Mouse (Mus musculus) forebrain, embryonic 15.5 days (tissue): ENCODE data around the gene Hcar1. TPM values are rescaled to one million over a fixed set of nuclear protein-coding genes. Genes with fewer than 3 reads are reported as not detected.

Experiments
- ATAC-seq: fragments of 200-750 bp; cut with Nextera tagmentation; replicated peaks from 2 replicates; pipeline ENCODE4 v1.8.0; 2017; ENCODE audit warnings: mild to moderate bottlenecking, moderate TSS enrichment, moderate library complexity
- H3K27ac ChIP-seq: fragments of 300-500 bp; sonication (generic); replicated peaks from 2 replicates; pipeline ENCODE4 v1.5.1; 2015; ENCODE audit warnings: mild to moderate bottlenecking, inconsistent platforms
- H3K27me3 ChIP-seq: fragments of 300-500 bp; sonication (generic); 2 replicates; pipeline ENCODE4 v1.6.1; 2015; ENCODE audit warnings: inconsistent platforms
- H3K36me3 ChIP-seq: fragments of 300-500 bp; sonication (generic); 2 replicates; pipeline ENCODE4 v1.6.1; 2015; ENCODE audit warnings: mild to moderate bottlenecking, inconsistent platforms
- H3K4me1 ChIP-seq: fragments of 300-500 bp; sonication (generic); 2 replicates; pipeline ENCODE4 v1.6.1; 2015; ENCODE audit warnings: inconsistent platforms
- H3K4me2 ChIP-seq: fragments of 300-500 bp; sonication (generic); replicated peaks from 2 replicates; pipeline ENCODE4 v1.6.1; 2015; ENCODE audit warnings: mild to moderate bottlenecking, inconsistent platforms
- H3K4me3 ChIP-seq: fragments of 300-500 bp; sonication (generic); 2 replicates; pipeline ENCODE4 v1.5.1; 2015; ENCODE audit warnings: mild to moderate bottlenecking, inconsistent platforms
- H3K9ac ChIP-seq: fragments of 300-500 bp; sonication (generic); replicated peaks from 2 replicates; pipeline ENCODE4 v1.6.1; 2015; ENCODE audit warnings: mild to moderate bottlenecking, inconsistent platforms
- H3K9me3 ChIP-seq: fragments of 300-500 bp; sonication (generic); 2 replicates; pipeline ENCODE4 v1.6.1; 2016; ENCODE audit warnings: inconsistent platforms
- WGBS: fragments of 180-500 bp; shearing (Covaris S2); methylation state at CpG from one replicate; pipeline ENCODE4 v1.1.7; 2015; ENCODE audit warnings: mixed read lengths; 5-methylcytosine and 5-hydroxymethylcytosine counted together
- polyA plus RNA-seq: library from polyadenylated mRNA; unstranded; fragments of >200 nt; fragmentation: Nextera tagmentation; extraction: Ambion mirVana; gene quantifications from 2 replicates; pipeline ENCODE4 v1.2.1, GENCODE M21; 2015

The Hcar1 gene
- polyA plus RNA-seq, 1 experiment from 2014 or later: 0.24 TPM

- H3K27me3 ChIP-seq: no peaks in the 10 kb centered on the region
- no peak for ATAC-seq
- H3K36me3 ChIP-seq: no peaks in the 10 kb centered on the region
- H3K9me3 ChIP-seq: no peaks in the 10 kb centered on the region
- no peak overlapping the region for H3K4me2 ChIP-seq
- H3K27ac ChIP-seq: no peak overlapping the region
- H3K4me1 ChIP-seq: no peaks in the 10 kb centered on the region
- H3K9ac ChIP-seq: no peak overlapping the region
- H3K4me3 ChIP-seq: no peak overlapping the region
- WGBS: 78% methylated on average over 5 of the region's 5 CpGs
Measured at GRCm38 (mm10) chr5:123890987-123891386, 11.2 kb upstream of the Hcar1 start.

DNA sequence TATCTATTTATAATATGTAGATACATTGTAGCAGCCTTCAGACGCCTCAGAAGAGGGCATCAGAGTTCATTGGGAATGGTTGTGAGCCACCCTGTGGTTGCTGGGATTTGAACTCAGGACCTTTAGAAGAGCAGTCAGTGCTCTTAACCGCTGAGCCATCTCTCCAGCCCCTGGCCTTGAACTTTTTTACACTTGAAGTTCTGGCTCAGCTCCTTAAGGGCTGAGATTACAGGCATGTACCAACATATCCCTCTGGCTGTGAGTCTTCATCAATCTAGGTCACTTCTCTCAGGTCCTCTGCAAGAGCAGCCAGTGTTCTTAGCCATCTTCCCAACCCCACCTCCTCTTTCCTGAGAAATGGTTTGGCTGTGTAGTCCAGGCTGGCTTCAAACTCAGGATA lies 10.5 kb upstream of the Hcar1 start:
- no peaks in the 10 kb centered on the region for H3K4me1 ChIP-seq
- H3K27ac ChIP-seq: no peak overlapping the region
- H3K9me3 ChIP-seq: no peaks in the 10 kb centered on the region
- no peak overlapping the region for H3K4me2 ChIP-seq
- WGBS: 78% methylated on average over 2 of the region's 2 CpGs
- no peaks in the 10 kb centered on the region for H3K27me3 ChIP-seq
- H3K9ac ChIP-seq: no peak overlapping the region
- no peak overlapping the region for H3K4me3 ChIP-seq
- no peaks in the 10 kb centered on the region for H3K36me3 ChIP-seq
- ATAC-seq: no peak

- no peaks in the 10 kb centered on the region for H3K36me3 ChIP-seq
- no peak overlapping the region for H3K4me3 ChIP-seq
- no peaks in the 10 kb centered on the region for H3K27me3 ChIP-seq
- no peaks in the 10 kb centered on the region for H3K9me3 ChIP-seq
- no peaks in the 10 kb centered on the region for H3K4me1 ChIP-seq
- H3K27ac ChIP-seq: no peak overlapping the region
- no peak overlapping the region for H3K4me2 ChIP-seq
- WGBS: 86% methylated on average over 3 of the region's 3 CpGs
- no peak overlapping the region for H3K9ac ChIP-seq
- ATAC-seq: no peak
Measured at GRCm38 (mm10) chr5:123886365-123886764, 6.5 kb upstream of the Hcar1 start.

DNA sequence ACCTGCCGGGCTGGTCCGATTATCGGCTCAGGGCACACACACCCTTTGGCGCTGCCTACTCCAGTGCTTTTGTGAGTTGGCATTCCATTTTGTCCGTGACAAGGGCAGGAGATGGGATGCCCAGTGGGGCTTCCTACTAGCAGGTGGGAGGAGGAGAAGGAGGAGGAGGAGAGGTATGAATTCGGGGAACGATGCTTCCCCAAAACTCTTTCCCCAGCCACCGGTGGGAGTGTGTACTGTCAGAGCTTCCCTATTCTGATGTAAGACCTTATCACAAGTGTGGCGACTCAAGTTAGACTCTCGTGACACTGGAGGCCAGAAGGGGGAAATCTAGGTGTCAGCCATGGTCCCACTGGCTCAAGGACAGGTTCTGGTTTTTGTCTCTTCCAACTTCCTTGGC lies 4.5 kb upstream of the Hcar1 start:
- WGBS: 73% methylated on average over 10 of the region's 10 CpGs
- Histone ChIP-seq H3K36me3 (no peaks in the 10 kb centered on the region), H3K4me2 (no peak overlapping the region), H3K27me3 (no peaks in the 10 kb centered on the region), H3K4me1 (no peaks in the 10 kb centered on the region), H3K9me3 (no peaks in the 10 kb centered on the region), H3K27ac (no peak overlapping the region), H3K9ac (no peak overlapping the region), H3K4me3 (no peak overlapping the region)
- no peak for ATAC-seq

DNA sequence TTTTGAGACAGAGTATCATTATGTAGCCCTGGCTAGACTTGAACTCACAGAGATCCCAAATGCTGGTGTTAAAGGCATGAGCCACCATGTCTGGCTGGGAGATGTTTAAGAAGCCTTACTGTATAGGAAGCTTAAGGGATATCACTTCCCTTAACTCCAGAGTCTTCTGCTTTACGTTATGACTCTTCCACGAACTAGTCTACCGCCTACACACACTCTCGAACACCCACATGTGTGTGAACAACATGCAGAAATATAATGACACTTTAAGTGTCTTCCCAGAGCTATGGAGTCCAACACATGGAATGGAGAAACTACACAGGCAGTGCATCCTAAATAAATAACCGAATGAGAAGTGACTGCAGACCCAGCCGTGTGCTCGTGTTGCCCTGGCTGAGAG lies 4.1 kb upstream of the Hcar1 start:
- Histone ChIP-seq H3K27ac (no peak overlapping the region), H3K36me3 (no peaks in the 10 kb centered on the region), H3K9ac (no peak overlapping the region), H3K4me1 (no peaks in the 10 kb centered on the region), H3K4me2 (no peak overlapping the region), H3K4me3 (no peak overlapping the region), H3K27me3 (no peaks in the 10 kb centered on the region), H3K9me3 (no peaks in the 10 kb centered on the region)
- 86% methylated on average over 7 of the region's 7 CpGs for WGBS
- no peak for ATAC-seq

DNA sequence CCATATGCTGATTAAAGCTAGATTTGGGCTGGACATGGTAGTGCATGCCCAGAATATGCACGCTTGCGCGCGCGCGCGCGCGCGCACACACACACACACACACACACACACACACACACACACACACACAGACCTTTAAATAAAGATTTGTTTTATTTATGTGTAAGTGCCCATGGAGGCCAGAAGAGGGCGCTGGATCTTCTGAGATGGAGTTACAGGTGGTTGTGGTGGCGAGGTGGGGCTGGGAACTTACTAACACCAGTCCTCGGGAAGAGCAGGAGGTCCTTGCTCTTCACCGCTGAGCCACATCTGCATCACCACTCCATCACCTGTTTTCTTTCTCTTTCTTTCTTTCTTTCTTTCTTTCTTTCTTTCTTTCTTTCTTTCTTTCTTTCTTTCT lies 958 bp upstream of the Hcar1 start:
- WGBS: 77% methylated on average over 14 of the region's 14 CpGs
- Histone ChIP-seq H3K27ac (no peak overlapping the region), H3K4me1 (no peaks in the 10 kb centered on the region), H3K4me3 (no peak overlapping the region), H3K9me3 (no peaks in the 10 kb centered on the region), H3K27me3 (no peaks in the 10 kb centered on the region), H3K4me2 (no peak overlapping the region), H3K36me3 (no peaks in the 10 kb centered on the region), H3K9ac (no peak overlapping the region)
- ATAC-seq: no peak

DNA sequence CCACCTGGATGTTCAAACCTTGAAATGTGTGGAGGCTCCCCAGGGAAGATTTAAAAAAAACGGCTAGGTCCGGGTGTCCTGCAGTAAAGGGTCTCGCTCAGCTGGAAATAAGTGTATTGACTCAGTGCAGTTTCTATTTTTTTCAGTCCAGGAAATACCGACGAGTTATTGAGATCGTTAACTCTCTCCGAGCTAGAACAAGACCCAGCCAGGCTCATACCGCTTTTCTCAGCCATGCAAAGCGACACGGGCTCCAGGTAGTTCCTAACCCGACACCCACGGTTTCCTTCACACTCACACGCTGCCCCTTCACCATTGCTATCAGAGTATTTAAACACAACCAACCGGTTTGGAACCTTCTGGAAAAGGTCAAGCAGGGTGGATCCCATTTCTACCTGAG lies 1.8 kb downstream of the Hcar1 start:
- ATAC-seq: no peak
- no peaks in the 10 kb centered on the region for H3K36me3 ChIP-seq
- 55% methylated on average over 14 of the region's 14 CpGs for WGBS
- H3K9me3 ChIP-seq: no peaks in the 10 kb centered on the region
- H3K4me2 ChIP-seq: no peak overlapping the region
- H3K9ac ChIP-seq: no peak overlapping the region
- no peaks in the 10 kb centered on the region for H3K27me3 ChIP-seq
- H3K27ac ChIP-seq: no peak overlapping the region
- H3K4me1 ChIP-seq: no peaks in the 10 kb centered on the region
- H3K4me3 ChIP-seq: no peak overlapping the region

- Histone ChIP-seq H3K9me3 (no peaks in the 10 kb centered on the region), H3K4me2 (no peak overlapping the region), H3K4me1 (no peaks in the 10 kb centered on the region), H3K36me3 (no peaks in the 10 kb centered on the region), H3K4me3 (no peak overlapping the region), H3K9ac (no peak overlapping the region), H3K27ac (no peak overlapping the region), H3K27me3 (no peaks in the 10 kb centered on the region)
- no peak for ATAC-seq
- WGBS: 89% methylated on average over 5 of the region's 5 CpGs
Measured at GRCm38 (mm10) chr5:123874177-123874576, 5.6 kb downstream of the Hcar1 start.

- ATAC-seq: no peak
- Histone ChIP-seq H3K4me1 (no peaks in the 10 kb centered on the region), H3K27ac (no peak overlapping the region), H3K36me3 (no peaks in the 10 kb centered on the region), H3K4me2 (no peak overlapping the region), H3K9ac (no peak overlapping the region), H3K9me3 (no peaks in the 10 kb centered on the region), H3K27me3 (no peaks in the 10 kb centered on the region), H3K4me3 (no peak overlapping the region)
- WGBS: 85% methylated on average over 4 of the region's 4 CpGs
Measured at GRCm38 (mm10) chr5:123869615-123870014, 10.2 kb downstream of the Hcar1 start.

DNA sequence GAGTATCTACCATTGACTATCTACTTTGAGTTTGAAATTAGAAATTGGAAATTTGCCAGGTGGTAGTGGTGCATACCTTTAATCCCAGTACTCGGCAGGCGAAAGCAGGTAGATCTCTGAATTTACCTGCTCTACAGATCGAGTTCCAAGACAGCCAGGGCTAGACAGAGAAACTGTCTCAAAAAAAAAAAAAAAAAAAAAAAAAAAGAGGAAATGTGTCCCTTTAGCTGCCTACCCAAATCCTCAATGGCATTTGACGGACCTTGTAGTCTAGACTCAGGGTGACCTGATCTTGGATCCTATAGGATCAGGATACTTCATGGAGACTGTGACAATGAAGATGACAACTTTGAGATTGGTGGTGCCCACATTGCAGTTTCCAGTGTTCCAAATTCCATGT lies 13.4 kb downstream of the Hcar1 start:
- no peak for ATAC-seq
- H3K27ac ChIP-seq: no peak overlapping the region
- no peaks in the 10 kb centered on the region for H3K4me1 ChIP-seq
- no peak overlapping the region for H3K9ac ChIP-seq
- no peak overlapping the region for H3K4me2 ChIP-seq
- 85% methylated on average over 4 of the region's 4 CpGs for WGBS
- H3K9me3 ChIP-seq: no peaks in the 10 kb centered on the region
- no peaks in the 10 kb centered on the region for H3K27me3 ChIP-seq
- no peak overlapping the region for H3K4me3 ChIP-seq
- no peaks in the 10 kb centered on the region for H3K36me3 ChIP-seq

GRCm38 (mm10) chr5:123865365-123865764 lies 14.5 kb downstream of the Hcar1 start, which contains the start of gene Hcar2:
Gene Hcar2 (minus strand): TSS chr5:123865499.
- Histone ChIP-seq H3K9ac (no peak within 1 kb of the TSS), H3K4me2 (no peak within 1 kb of the TSS), H3K4me1 (no peaks in the 10 kb centered on the region), H3K36me3 (no peaks in the 10 kb centered on the region), H3K9me3 (no peaks in the 10 kb centered on the region), H3K4me3 (no peak within 1 kb of the TSS), H3K27ac (no peak within 1 kb of the TSS), H3K27me3 (no peaks in the 10 kb centered on the region)
- ATAC-seq: no peak
- 84% methylated on average over 12 of the region's 12 CpGs for WGBS

GRCm38 (mm10) chr5:123863934-123864333 lies 15.9 kb downstream of the Hcar1 start:
- no peaks in the 10 kb centered on the region for H3K27me3 ChIP-seq
- 88% methylated on average over 14 of the region's 14 CpGs for WGBS
- no peak overlapping the region for H3K4me3 ChIP-seq
- H3K9me3 ChIP-seq: no peaks in the 10 kb centered on the region
- ATAC-seq: no peak
- no peaks in the 10 kb centered on the region for H3K4me1 ChIP-seq
- H3K27ac ChIP-seq: no peak overlapping the region
- no peak overlapping the region for H3K4me2 ChIP-seq
- no peaks in the 10 kb centered on the region for H3K36me3 ChIP-seq
- no peak overlapping the region for H3K9ac ChIP-seq

GRCm38 (mm10) chr5:123862374-123863350 lies 17.2 kb downstream of the Hcar1 start:
- no peak overlapping the region for H3K4me3 ChIP-seq
- H3K9ac ChIP-seq: no peak overlapping the region
- H3K9me3 ChIP-seq: no peaks in the 10 kb centered on the region
- no peak for ATAC-seq
- no peak overlapping the region for H3K4me2 ChIP-seq
- H3K36me3 ChIP-seq: no peaks in the 10 kb centered on the region
- H3K4me1 ChIP-seq: no peaks in the 10 kb centered on the region
- H3K27ac ChIP-seq: no peak overlapping the region
- WGBS: 84% methylated on average over 15 of the region's 15 CpGs
- no peaks in the 10 kb centered on the region for H3K27me3 ChIP-seq
